Mouse (Mus musculus) R1 (cell line): ENCODE results near the gene Dcun1d4.
"Not testable (repeated sequence)": the region's sequence is repeated elsewhere in the genome, so short reads cannot be mapped to it uniquely, and the experiment has no call there.

Experiments used
- DNase-seq: peaks from one replicate; pipeline ENCODE4 v3.0.0-alpha.2; 2018; ENCODE audit warnings: low read depth, low spot score

The Dcun1d4 gene

DNA sequence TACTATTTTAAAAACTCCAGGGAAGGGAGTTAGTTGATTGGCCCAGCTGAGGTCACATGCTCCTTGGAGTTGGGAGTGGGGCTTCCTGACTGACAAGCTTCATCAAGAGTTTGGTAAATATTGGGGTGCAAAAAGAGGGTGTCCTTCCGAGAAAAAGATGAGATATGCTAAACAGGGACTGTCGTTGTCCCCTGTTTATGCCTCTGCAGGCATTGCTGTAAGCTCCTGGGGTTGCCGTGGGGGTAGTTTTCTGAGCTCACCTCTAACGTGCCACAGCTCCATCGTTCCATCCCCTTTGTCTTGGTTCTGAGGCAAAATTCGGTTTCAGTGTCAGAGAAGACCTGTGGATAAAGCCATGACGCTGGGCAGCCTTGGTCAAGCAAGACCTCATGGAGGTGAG, at the start of gene Dcun1d4:
Gene Dcun1d4 (plus strand): TSS at position 301 of the 400 bp plus-strand sequence.
- DNase-seq, result peak; percentile 23

DNA sequence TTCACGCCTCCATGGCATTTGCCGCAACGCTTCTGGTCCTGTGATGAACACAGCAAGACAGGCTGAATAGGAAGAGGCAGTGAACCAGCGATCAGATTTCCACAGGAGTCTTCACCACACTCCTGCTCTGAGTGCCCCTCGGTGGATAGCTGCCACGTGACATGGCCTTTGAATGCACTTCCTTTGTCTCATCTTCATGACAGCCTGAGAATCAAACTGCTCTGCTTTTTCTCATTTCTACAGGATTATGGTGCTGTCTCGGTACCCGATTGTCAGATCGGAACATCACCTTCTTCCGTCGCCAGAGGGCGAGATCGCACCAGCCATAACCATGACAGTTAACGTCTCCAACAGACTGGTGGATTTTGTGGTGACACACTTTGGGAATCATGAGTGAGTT, 49.2 kb upstream of the Dcun1d4 start:
- peak; percentile 55 for DNase-seq

DNA sequence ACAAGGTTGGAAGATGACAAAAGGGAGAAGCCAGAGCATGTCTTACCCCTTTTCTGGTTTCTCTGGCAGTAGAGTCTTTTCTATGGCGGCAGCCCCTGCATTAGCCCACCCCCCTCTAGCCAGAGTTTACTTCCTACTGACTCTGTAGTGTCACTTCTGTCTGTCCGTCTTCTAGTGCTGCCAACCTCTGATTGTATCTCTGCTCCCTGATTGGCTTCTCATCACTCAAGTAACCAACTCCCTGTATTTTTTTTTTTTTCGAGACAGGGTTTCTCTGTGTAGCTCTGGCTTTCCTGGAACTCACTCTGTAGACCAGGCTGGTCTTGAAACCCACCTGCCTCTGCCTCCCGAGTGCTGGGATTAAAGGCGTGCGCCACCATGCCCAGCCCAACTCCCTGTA, 48.0 kb upstream of the Dcun1d4 start:
- no peak for DNase-seq

DNA sequence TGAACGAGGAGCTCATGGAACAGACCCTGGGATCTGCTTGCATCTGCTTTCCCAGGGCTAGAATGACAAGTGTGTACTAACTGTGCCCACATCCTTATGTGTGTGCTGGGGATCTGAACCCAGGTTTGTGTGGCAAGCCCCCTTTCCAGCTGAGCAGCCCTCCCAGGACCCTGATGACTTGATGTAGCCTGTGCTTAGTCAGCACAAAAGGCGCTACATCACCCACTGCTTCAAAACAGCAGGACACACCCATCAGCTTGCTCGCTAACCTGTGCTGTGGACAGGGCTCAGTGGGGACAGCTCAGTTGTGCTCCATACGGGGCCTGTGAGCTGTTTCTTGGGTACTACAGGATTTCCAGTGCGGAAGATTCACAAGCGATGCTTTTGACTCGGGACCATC, 46.0 kb upstream of the Dcun1d4 start:
- DNase-seq, result no peak

DNA sequence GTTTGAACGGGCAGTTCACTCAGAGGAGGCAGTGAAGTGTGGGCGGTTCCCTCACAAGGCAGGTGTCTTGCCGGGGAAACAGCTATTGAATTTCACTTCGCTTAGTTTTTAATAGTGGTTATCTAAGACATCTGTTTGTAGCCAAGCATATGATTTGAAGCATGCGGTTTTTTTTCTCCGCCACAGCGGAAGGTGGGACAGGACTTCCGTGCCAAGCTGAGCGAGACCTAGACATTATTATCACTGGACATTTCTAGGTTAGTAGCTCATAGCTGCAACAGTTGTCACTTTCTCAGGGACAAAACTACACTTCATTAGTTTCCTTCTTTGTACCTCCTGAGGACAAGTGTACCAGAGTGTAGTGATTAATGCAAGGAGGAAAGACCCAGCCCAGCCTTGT, 38.6 kb upstream of the Dcun1d4 start:
- no peak for DNase-seq

DNA sequence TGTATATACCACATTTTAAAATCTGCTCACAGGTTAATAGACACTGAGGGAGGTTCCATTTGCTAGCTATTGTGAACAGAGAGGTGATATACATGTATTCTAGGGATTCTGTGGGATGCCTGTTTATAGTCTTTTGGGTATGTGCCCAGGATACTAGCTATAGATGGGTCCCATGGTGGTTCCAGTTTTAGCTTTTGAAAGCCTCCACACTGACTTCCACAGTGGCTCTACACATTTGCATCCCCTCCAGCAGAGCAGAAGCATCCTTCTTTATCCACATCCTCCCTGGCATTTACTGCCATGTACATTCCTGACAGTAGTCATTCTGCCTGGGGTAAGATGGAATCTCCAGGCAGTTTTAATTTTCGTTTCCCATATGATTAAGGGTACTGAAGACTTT, 30.5 kb upstream of the Dcun1d4 start:
- no peak for DNase-seq

DNA sequence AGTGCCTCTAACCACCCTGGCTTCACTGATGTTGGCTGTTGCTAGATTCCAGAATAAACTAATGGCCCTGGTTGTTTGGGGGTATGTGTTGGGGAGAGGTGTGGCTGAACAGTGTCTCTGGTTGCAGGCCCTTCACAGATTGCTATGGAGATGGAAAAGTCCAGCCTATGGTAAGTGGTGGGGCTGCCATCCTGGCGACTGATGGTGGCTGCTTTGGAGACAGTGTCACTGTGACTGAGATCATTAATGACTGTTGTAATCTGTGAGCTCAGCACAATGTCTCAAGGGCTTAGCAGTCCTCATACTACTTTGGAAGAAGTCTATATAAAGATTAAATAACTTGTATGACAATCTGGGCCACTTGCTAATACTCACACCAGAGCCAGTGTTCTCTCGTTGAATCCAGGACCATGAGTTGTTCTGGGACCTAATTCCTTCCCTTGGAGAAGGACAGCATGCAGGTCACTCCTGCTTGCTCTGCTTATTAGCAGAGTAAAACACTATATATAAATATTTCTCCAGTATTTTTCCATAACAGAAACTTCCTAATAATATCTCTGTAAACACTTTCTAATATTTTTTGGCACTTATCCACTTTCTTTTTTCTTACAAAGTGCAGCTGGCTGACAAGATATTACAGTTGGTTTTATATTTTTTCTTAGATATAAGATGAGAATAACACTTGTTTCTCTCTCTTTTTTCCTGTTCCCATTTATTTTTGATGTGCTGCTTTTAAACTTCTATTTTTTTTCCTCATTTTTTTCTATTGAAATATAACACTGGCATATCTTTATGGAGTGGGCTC, 26.1 kb upstream of the Dcun1d4 start:
- DNase-seq, result no peak

DNA sequence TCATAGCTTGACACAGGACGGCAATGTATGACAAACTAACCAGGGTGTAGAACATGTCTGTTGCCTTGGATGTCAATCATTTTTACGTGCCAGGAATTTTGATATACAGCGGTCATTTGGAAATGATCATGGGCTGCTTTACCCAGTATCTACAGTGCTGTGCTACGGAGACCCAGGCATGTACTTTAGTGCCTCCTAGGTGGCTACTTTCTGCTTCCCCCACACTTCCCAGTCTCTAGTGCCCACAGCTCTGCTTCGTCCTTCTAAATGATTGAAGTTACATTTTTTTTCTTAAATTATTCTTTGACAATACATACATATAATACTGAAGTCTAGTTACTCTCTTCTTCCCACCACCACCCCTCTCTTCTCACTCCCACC, 25.5 kb upstream of the Dcun1d4 start:
- no peak for DNase-seq

DNA sequence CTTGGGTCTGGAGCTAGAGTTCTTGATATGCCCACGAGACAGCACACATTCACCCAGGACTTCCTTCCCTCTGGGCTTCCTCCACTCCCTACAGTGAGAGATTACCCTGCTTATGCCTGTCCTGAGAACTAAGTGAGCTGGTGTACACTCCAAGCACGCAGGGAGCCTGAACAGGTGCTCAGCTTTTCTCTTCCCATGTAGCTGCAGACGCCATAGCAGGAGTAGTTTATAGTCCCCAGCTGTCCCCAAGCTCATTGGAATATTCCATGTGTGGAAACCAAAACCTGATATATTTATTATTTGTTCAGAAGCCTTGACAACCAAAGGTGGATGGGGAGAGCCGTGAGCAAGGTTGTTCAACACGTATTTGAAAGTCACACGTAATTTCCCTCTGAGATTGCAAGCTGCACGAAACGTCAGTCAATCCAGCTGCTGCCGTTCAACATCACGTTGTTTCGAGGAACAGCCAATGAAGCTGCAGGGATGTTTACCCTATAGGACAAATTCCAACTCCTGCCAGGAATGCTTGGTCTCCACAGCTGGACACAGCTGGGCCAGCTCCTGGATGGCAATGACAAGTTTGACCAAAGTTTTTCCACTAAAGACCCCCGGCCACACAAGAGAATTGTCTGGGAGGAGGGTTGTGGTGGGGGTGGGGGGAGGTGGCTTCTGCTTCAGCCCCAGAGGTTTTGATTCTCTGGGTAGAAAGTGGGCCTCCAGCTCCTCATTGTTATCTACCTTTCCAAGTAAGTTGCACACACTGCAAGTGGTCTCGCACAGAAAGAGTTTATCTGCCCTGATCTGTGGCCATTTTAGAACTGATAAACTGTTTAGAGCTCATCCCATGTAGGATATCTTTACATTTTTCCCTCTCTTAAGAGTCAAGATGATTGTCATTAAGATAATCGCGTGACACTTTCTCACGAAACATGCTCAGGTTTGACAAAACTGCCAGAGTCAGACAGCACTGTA, 12.1 kb upstream of the Dcun1d4 start:
- no peak for DNase-seq

DNA sequence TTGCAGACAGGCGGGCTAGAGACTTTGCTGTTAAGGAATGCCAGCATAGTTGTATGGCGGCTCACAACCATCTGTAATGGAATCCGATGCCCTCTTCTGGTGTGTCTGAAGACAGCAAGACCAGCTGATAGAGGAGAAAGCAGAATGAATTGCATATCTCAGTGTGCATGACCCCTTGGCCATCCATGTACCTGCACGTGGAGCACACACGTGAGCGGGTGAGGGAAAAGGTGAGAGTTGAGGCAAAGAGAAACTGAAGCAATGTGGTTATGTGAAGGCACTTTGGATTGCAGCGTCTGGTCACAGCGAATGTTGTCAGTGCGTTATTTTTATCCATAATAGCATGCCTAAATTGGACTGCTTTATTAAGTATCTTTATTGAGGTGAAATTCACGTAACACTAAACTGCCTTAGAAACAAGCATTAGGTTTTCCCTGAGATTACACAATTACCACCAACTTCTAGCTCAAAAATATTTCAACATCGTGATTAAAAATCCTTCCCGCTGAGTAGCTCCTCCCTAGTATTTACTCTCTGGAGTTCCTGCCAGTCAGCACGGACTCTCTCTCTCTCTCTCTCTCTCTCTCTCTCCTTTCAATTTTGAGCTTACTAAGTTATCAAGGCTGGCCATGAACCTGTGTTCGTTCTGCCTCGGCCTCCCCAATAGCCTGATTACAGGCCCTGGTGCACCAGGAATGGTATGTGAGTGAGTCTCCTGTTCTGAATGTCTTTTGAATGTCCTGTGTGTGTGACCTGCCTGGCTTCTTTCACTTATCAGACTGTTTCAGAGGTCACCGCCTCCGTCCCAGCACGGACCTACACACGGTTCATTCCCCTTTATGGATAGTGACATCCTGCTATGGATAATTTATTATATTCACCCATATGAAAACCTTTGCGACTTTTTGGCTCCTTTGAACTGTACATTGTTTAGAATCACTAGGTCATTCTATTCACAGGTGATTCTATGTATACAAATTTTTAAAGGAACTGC, 6.1 kb upstream of the Dcun1d4 start:
- DNase-seq, result no peak

DNA sequence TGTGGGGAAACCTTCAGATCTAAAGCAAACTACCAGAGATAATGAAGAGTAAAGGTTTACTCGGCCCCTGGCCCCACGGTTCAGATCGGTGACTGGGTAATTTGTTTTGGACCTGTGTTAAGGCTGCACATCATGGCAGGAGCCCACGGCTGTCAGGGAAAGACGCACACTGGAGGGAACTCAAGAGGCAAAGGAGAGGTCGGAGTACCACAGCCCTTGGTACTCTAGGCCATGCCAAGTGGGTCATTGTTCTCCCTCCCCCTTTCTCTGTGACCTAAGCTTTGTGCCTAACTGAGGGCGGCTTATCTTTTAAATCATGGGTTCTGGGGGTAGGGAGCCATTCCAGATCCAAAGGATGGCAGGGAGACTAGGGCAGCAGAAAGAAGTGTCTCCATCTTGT, 601 bp downstream of the Dcun1d4 start:
- DNase-seq, result no peak

DNA sequence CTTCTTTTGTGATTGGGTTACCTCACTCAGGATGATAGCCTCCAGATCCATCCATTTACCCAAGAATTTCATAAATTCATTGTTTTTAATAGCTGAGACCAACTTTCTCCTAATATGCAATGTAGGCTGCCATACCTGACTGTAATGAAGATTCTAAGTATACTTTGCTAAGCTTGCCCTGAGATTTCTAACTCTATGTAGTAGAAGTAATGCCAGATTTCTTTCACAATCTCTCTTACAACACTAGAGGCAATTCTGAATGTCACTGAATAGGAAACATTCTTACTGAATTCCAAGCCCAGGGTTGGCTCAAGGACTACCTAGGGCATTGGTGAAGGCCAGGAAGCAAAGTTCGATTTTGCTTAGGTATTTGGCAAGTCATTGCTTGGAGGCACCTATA, 1.6 kb downstream of the Dcun1d4 start:
- not testable (repeated sequence) for DNase-seq

DNA sequence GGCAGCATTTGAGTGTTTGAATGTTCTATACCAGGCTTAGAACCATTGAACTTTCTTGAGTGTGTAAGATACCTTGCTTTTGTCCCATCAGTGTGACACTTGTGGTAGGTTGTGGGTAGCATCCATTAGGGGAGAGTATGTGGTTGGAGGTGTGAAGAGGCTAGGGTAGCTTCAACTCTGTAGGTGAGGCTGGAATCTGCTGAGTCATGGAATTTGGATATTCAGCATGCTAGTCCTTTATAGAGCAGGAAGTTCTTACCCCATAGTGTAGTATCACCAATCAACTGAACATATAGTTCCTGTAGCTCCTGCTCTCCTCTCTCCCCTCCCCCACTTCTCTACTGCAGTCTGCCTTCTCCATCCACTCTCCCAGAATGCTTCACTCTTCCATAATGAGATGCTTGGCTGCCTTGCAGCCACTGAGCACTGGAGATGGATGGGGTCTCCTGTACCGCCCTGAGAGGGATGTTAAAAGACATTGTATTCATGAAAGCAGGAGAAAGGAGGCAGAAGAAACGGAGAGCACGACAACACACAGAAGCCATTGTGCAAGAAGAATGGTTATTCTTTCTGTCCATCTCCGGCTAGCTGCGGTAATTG, 3.3 kb downstream of the Dcun1d4 start:
- DNase-seq, result peak; percentile 14

DNA sequence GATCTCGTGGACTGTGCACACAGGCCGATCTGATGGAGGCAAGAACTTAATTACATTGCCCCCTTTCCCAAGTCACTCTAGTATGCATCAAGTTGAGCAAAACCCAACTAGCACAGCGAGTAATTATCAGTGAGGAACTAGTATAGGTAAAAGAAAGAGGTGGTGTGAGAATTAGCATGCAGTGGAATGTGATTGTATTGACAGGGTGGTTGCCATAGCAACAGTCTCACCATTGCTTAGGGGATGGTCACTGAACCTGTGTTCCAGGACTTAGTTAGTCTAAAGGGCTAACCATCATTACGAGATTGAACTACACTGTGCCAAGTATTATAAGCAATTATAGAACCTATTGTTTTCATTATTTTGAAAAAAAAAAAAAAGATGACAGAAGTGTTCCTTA, 5.7 kb downstream of the Dcun1d4 start:
- DNase-seq, result peak; percentile 76

DNA sequence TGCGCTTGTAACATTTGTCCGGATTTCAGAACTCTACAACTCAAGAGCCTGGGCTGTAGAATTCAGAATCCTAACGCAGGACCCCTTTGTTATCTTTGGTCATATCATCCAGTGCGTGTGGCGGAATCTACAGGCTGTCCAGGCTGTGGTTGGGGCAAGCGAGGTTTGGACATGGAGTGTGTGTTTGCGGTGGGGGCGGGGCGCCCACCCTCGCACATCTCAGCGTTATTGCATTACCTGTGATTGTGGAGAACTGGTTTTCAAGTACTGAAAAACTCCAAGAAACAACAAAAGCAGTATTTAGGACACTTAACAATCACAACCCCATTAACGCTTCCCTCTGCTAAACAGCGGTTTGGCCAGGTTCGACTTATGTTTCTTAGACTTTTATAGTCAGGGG, 9.1 kb downstream of the Dcun1d4 start:
- DNase-seq, result no peak

DNA sequence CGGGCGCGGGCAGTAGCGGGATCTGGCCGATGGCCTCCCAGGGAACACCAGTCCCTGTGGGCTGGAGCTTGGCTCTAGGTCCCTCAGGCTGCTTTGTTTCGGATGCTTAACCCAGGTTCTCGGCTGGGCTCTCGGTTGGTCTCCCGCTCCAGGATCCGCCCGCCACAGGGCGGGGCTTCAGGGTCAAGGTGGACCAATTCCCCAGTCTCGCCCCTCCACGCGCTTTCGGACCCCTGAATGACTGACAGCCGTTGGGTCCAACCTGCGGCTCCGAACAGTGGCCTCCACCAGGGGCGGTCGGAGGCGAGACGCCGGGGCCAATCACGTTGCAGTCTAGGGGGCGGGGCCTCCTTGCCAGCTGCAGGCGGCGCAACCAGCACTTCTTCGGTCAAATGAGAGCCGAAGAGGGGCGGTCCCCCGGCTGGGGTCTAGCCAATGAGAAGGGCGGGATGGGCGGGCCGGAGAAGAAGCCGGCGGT, 9.8 kb downstream of the Dcun1d4 start:
- peak; percentile 100 for DNase-seq

DNA sequence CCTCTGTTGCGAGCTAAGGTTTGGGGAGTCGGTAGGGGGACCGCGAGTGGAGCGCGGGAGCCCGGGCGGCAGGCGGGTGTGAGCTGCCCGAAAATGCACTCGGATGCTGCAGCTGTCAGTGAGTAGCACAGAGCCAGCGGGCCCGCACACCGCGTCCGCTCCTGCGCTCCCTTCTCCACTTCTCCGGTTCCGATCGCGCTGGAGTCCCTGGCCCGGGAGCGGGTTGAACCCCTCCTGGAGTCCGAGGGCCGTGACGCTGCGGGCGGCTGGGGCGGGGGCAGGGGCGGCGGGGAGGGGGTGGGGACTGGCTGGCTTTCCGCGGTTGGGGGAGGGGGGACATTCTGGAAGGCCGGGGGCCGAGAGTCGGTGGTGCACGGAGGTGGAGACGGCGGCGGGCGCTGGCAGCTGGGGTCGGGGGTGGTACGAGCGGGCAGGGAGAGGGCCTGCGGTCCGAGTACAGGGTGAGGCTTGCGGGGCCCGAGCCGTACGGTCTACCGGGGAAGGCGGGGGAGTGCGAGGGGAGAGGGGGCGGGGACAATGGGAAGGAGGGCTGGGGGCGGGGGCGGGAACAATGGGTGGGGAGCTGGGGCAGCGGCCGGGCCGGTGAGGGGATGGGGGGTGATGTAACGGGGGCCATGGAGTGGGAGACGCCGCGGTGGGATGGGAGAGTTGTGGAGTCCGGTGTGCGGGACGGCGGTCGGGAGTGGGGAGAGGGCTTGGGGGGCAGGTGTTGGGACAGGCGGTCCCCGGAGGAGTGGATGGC, 10.5 kb downstream of the Dcun1d4 start:
- peak; percentile 36 for DNase-seq

DNA sequence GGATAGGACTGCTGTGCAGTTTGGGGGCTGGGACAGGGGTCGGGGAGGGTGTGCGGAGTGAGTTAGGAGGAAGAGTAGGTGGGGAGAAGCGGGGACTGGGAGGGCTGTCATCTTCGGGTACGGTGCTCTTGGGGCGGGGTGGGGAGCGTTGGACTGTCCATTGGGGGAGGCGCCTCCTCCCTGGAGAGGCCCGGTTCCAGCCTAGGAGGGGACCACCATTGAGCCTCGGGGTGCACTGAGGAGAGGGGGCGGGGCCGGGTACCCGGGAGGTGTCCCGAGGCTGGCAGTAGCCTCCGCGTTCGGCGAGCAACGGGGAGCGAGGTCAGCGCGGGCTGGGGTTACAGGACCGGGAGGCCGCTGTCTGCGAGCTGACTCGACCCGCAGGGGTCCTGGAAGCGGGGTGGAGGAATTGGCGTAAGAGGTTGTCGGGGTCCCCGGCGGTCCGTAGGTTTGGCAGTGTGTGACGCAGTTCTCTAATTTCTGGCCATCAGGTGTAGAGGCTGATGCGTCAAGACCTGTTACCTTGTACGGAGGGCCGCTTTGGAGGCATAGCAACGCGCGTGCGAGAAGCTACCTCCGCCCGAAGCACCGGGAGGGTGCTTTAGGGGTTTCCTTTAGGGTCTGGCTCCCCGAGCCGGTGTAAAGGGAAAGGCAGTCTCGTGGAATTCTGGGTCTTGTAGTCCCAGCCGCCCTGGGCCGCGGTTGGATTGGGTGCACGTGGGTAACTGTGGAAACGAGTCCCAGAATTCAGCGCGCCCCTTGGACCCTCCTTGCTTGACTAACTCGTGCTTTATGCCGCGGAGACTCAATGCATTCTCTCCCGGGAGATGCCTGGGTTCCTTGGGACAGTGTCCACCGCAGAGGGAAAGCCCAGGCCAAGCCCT, 11.3 kb downstream of the Dcun1d4 start:
- DNase-seq, result peak; percentile 96

DNA sequence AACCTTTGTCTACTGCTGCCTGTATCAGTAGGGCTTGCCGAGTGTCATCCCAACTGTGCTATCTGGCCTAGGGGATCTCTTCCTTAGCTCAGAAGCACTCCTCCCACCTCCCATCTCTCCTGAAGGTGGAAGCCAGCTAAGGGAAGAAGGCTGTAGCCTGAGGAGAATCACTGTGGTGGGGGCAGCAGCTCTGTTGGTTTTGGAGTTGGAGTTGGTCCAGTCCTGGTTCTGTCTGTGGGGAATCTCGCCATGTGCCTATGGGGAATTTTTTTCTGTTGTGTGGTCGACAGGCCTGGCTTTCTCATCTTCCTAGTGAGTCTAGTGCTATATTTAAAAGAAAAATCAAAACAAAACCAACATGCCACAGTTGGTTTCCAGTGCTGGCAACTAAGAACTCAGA, 16.6 kb downstream of the Dcun1d4 start:
- no peak for DNase-seq
